Mouse (Mus musculus) thymus, postnatal 10 days (tissue): Measurements from ENCODE around the gene Olfr153.
"Not testable (repeated sequence)": the region's sequence is repeated elsewhere in the genome, so short reads cannot be mapped to it uniquely, and the experiment has no call there.

Experiments
- DNase-seq, 2 experiments: peaks; one replicate each; pipeline ENCODE4 v3.0.0; 2021; ENCODE audit warnings: low spot score in 2 of 2

Gene Olfr153

GRCm38 (mm10) chr2:87531496-87531895 lies at the start of gene Olfr153:
TSS of gene Olfr153 (plus strand) at chr2:87531796.
- no peak for DNase-seq

GRCm38 (mm10) chr2:87482276-87482675 lies 49.3 kb upstream of the Olfr153 start:
- no peak for DNase-seq

- not testable (repeated sequence) for DNase-seq
Observed at GRCm38 (mm10) chr2:87496993-87497392, 34.6 kb upstream of the Olfr153 start, which contains the start of gene Pramel7. TSS of gene Pramel7 (minus strand) at chr2:87497093.

DNA sequence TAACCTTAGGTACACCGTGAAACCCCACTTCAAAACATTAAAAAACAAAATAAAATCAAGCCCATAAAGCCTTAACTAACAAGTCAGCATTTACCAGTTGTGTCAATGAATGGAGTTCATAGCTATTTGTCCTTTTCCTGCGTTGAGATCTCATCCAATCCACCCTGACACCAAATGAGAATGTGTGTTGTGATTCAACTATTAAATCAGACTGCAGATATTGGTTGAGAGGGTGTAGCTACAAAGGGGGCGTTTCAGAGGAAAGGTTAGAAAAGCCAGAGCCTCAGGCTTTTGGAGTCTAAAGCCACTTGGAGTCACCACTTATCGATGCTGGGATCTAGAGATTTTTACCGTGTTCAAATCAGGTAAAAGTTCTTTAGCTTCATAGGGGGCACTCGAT lies 25.3 kb upstream of the Olfr153 start, which contains the start of gene Pramel6:
Gene Pramel6, plus strand, starts transcription at position 301 of the 400 bp plus-strand sequence.
- no peak for DNase-seq

DNA sequence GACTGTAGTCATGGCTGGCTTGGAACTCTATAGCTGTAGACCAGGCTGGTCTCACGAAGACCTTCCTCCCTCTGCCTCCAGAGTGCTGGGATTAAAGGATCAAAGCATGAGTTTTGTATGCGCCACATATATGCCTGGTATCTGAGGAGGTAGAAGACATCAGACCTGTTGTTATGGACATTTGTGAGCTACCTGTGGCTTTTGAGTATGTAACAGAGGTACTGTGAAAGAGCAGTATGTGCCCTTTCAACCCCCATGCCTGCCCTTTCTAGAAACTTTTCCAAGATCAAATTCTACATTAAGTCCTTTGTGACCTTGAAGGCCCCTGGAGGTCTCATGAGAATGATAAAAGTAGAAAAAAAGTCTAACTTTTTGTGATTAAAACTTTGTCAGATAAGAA lies 16.6 kb upstream of the Olfr153 start:
- DNase-seq: no peak

DNA sequence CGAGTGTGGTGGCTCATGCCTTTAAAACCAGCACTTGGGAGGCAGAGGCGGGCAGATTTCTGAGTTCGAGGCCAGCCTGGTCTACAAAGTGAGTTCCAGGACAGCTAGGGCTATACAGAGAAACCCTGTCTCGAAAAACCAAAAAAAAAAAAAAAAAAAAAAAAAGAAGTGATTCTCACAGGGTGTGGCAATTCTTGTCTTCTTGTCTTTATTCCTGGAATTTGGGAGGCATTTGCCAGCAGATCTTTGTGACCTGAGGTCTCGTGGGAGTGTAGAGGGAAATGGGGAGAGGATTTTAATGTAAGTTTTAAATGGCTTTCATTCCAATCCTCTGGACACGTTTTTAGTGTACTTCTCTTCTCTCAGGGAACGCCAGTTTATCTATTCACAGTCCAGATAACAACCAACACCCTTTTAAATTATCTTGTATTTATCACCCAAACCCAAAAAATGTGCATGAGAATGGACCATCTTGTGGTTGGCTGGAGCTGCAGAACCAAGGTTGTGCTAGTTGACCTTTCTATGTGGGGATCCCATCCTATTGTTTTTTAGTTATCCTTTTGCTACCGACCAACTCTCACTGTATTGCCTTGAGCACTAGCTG lies 16.0 kb upstream of the Olfr153 start:
- DNase-seq: no peak

DNA sequence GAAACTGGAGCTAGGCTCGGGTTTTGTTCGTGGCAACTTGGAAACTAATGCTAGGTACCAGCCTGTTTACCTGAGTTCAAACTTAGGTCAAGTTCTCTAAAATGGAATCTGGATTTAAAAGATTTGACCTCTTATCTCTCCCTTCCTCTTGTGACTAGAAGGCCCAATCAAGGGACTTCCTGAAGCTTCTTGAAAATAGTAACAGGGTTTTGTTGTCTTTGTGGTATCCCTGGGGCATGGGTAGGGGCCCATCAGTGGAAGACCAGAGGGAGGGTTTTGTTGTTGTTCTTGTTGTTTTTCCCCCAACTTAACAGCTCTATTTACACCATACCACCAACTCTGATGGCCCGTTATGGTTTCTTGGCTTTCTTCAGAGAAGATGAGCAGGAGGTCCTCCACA lies 15.0 kb upstream of the Olfr153 start:
- no peak for DNase-seq

- DNase-seq: no peak
Observed at GRCm38 (mm10) chr2:87520651-87521050, 10.9 kb upstream of the Olfr153 start.

- DNase-seq: not testable (repeated sequence)
Observed at GRCm38 (mm10) chr2:87525899-87526616, 5.5 kb upstream of the Olfr153 start.

DNA sequence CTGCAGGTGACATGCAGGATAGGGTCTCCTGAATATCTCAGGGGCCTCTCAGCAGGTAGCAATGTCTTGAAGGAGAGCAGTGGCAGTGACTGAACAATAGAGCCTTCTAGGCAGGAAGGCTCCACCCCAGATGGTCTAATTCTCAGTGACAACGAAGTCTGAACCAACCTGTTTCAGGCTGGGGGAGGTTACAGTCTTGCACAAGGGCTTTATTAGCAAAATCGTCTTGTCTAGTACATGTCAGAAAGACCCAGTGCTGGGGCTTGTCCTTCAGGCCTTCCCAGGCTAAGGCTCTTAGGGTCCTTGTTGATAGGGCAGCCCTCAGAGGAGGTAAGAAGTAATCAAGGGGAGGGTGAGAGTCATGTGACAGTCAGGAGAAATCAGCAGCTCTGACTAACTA lies 3.2 kb downstream of the Olfr153 start:
- DNase-seq: no peak

DNA sequence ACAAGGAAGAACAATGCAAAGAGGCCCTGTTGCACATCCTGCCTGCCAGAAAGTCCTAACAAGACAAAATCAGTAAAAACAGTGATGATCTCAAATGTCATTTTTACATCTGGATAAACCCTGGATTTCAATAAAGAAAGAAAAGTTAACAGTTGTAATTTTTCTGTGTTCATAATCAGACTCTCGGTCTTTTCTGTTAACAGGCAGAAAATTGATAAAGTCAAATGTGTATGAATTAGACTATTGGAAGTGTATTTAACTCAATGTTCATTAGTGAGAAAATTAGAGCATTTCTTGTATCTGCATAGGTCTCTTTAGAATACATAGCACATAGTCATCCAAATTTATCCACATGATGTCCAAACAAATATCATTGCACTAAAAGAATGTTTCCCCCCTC lies 13.8 kb downstream of the Olfr153 start, which contains the start of gene Olfr1128:
Gene Olfr1128, minus strand, starts transcription at position 101 of the 400 bp plus-strand sequence.
- DNase-seq: no peak

DNA sequence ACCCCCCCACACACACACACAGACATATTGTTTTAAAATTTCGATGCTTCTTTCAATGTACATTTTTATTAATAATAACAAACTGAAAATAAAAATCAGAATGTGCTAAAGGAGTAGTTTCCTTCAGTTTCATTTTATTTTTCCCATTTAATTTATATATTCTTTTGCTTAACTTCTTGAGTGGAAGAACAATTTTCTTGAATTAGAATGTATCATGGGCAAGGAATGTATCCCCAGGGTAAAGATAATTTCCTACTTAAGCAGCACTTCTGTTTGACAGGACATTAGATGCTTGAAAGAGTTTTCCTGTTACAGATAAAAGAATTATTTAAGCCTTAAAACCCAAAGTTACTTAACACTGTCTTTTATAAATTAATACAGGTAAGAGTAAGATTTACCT lies 42.0 kb downstream of the Olfr153 start, which contains the start of gene Olfr1129:
Gene Olfr1129, plus strand, starts transcription at position 301 of the 400 bp plus-strand sequence.
- DNase-seq: not testable (repeated sequence)
